Mouse (Mus musculus) CH12F3 (cell line): ENCODE results near the gene Zswim5.

ENCODE experiments used
- in situ Hi-C: fragments of 300-500 bp; cut with MboI; formaldehyde crosslinking; loops from 2 replicates; pipeline ENCODE4 v1.14.3; 2020; ENCODE audit warnings: low sequenced_read_pairs

Gene Zswim5

GRCm38 (mm10) chr4:116911202-116911601 lies 34.0 kb downstream of the Zswim5 start:
- in situ Hi-C loops, result no loop called here

DNA sequence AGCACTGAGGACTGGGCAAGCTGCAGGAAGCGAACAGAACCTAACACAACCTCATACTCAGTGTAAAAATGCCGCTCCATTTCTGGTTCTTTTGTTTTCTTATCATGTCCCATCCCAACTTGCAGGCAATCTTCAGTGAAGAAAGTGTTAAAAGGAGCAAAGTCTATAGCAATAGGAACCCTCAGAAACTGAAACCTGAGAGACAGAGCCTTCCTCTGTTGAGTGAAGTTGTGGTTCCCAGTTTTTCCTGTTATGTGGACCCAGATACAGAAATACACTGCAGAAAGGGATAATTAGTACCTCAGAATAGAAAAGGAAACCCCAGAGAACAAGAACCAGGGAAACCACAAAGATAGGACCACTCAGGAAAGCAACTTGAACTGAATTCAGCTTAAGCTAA lies 36.1 kb downstream of the Zswim5 start:
- in situ Hi-C loops, result no loop called here

- in situ Hi-C loops, result no loop called here
These were observed 51.0 kb downstream of the Zswim5 start for GRCm38 (mm10) chr4:116928006-116928651.

GRCm38 (mm10) chr4:116939585-116939984 lies 62.4 kb downstream of the Zswim5 start:
- in situ Hi-C loops, result no loop called here

GRCm38 (mm10) chr4:116942695-116943094 lies 65.5 kb downstream of the Zswim5 start:
- in situ Hi-C loops, result no loop called here

DNA sequence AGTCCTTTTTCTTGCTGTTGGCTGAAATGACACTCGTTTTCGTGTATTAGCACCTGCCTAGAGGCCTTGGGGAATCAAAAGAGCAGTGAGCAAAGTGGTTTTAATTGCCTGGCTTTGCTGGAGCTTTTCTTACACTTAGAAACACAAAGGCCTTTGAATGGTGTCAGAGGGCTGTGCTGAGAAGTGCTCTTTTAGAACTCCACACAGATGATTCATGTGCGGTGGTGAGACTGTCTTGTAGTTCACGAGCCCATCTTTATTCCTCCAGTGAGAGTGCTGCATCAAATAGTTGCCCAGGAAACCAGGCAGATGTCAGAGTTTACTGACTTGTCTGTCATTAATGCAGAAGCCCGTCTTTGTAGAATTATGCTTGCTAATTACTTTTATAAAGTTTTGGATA lies 66.9 kb downstream of the Zswim5 start:
- in situ Hi-C loops, result no loop called here

DNA sequence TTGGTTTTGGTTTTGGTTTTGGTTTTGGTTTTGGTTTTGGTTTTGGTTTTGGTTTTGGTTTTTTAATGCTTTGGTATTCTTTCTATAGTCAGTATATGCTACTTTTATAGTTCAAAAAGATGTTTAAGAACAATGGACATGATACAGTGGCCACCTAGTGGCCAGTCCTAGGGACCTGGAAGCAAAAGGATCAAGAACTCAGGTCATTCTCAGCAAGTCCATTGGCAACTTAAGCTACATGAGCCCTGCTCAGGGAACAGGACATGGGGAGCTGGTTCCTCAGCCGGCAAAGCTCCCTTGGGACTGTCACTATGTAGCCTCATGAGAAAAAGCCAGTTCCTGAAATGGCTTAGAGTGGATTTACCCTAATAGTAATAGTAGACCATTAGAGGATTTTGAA lies 74.5 kb downstream of the Zswim5 start:
- in situ Hi-C loops, result no loop called here

DNA sequence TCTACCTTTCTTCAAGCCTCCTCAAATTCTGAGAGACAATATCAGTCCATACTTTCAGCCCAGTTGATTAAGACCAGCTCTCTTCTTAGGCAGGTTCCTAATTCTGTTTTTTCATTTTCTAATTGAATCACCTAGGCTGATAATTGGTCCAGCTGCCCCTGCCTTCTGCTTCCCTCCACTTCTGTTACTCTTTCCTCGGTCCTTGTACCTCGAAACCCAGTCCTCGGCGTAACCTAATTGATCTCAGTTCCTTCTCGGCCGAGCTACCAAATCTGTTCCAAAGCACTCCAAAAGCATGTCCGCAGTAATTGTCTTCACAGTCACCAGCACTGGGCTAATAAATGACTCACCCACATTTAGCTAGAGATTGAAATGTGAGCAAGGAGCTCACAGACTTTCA lies 77.8 kb downstream of the Zswim5 start:
- in situ Hi-C loops, result no loop called here

DNA sequence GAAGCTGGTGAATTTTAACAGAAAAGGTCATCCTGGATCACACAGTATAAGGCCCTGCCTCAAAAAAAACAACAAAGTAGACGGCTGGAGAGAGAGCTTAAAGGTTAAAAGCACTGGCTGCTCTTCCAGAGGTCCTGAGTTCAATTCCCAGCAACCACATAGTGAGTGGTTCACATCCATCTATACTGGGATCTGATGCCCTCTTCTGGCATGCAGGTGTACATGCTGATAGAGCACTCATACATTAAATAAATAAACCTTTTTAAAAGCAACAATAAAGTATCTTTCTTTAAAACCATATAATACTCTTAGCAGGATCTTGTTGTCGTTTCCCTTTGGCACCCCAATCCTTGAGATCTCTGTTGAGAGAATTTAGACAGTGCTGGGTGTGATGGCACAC lies 99.3 kb downstream of the Zswim5 start:
- in situ Hi-C loops, result no loop called here

DNA sequence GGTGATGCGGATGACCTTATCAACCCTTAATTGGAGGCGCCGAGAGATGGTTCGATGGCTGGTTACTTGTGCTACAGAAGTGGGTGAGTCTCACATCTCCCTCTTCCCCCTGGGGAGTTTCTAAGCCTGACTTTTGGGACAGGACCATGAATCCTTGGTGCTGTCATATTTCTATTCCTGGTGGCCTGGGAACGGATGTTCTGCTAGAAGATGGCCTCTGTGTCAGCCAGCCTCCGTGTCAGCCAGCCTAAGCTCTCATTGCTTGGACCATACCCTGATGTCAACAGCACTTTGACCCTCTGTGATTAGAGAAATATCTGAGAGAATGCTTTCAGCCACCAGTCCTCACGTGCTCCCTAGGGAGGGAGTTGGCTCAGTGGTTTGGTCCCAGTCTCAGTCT lies 108.5 kb downstream of the Zswim5 start:
- in situ Hi-C loops, result no loop called here

- in situ Hi-C loops, result no loop called here
These were observed 109.4 kb downstream of the Zswim5 start for GRCm38 (mm10) chr4:116986400-116987121.

GRCm38 (mm10) chr4:116987122-116987456 lies 109.9 kb downstream of the Zswim5 start:
- in situ Hi-C loops, result no loop called here

- in situ Hi-C loops, result loop anchor here (5.0 to 10.0 kb wide), 2 partner anchors 157 to 275 kb away; no protein-coding TSS in a partner anchor
These were observed 112.6 kb downstream of the Zswim5 start for GRCm38 (mm10) chr4:116989731-116990130.

- in situ Hi-C loops, result loop anchor here (5.0 to 10.0 kb wide), 2 partner anchors 159 to 277 kb away; no protein-coding TSS in a partner anchor
These were observed 114.2 kb downstream of the Zswim5 start for GRCm38 (mm10) chr4:116991366-116991765.

GRCm38 (mm10) chr4:116993672-116994621 lies 116.8 kb downstream of the Zswim5 start, which contains the start of gene Urod:
Gene Urod, minus strand, starts transcription at chr4:116994413.
- in situ Hi-C loops, result loop anchor here (5.0 to 10.0 kb wide), 2 partner anchors 162 to 279 kb away; no protein-coding TSS in a partner anchor

DNA sequence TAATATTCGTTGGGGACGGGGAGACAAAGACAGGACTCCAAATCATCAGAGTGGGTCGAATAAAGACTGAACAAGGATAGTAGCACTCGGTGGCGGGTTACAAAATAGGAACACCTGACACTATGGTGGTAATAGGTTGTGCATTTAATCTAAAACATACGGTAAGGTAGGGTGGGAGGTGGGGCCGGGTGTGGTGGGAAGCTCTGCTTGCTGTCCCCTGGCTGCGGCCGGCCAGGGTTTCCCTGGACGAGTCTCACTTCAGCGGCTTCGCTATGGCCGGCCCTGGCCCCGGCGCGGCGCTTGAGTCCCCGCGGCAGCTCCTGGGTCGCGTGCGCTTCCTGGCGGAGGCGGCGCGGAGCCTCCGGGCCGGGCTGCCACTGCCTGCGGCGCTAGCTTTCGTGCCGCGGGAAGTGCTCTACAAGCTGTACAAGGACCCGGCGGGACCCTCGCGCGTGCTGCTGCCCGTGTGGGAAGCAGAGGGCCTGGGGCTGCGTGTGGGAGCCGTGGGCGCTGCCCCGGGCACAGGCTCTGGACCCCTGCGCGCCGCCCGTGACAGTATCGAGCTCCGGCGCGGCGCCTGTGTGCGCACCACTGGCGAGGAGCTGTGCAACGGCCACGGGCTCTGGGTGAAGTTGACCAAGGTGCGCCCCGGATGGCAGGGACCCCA lies 118.1 kb downstream of the Zswim5 start, which contains the start of gene Hectd3:
Hectd3 (plus strand) TSS at position 187 of the 667 bp plus-strand sequence.
- in situ Hi-C loops, result loop anchor here (10.0 kb wide), 1 partner anchor 280 kb away; no protein-coding TSS in a partner anchor

DNA sequence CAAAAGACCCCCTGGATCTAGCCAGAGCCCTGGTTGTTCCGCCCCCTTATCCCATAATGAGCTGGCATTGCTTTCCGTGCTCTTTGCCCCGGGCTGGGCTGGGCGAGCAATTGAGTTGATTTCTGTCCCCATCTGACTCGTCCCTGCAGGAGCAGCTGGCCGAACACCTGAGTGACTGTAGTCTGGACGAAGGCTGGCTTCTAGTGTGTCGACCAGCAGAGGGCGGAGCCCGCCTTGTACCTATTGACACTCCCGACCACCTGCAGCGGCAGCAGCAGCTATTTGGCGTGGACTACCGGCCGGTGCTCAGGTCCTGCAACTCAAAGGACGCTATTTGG lies 118.6 kb downstream of the Zswim5 start:
- in situ Hi-C loops, result loop anchor here (10.0 kb wide), 1 partner anchor 281 kb away; no protein-coding TSS in a partner anchor

DNA sequence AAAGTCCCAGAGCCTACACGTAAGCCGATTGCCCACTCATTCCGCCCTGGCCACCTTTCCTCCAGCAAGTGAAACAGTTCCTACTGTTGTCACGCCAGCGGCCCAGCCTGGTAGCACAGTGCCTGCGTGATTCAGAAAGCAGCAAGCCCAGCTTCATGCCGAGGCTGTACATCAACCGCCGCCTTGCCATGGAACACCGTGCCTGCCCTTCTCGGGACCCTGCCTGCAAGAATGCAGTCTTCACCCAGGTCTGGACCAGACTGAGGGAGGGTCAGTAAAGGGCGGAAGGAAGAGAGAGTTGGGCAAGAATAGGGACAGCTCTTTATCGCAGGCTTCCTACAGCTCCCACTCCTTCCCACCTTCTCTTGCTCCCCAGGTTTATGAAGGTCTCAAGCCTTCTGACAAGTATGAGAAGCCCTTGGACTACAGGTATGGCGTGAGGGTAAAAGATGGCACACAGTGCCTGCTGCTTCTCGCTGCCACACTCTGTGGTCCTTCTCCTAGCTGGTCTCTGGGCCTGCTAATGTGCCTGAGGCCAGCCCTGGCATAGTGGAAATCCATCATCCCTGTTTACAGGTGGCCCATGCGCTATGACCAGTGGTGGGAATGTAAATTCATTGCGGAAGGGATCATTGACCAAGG lies 122.5 kb downstream of the Zswim5 start:
- in situ Hi-C loops, result loop anchor here (10.0 kb wide), 1 partner anchor 285 kb away; no protein-coding TSS in a partner anchor

GRCm38 (mm10) chr4:117001957-117002356 lies 124.8 kb downstream of the Zswim5 start:
- in situ Hi-C loops, result no loop called here
